8 mouse cellular contexts compared by ENCODE assay signal in the genomic region with DNA sequence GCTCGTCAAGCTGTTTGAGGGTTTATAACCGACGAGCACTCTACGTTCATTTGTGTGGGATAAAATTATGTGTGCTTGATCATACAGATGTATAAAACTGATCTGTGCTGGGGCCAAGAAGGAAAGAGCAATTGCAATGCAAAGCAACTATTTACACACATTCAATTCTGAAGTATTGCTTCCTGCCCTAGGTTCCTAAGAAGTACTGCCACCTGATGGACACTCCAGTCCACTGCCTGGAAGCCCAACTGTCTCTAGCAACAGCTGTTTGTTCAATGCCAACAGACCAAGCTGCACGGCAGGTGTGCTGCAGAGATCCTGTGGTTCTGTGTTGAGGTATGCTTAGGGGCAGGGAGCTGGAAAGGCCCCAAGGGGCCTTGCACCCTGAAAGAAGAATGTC.
DNase-seq lines count a peak whose midpoint lies in the region; ATAC-seq and TF ChIP-seq lines count a peak whose summit lies in the region.

No protein-coding gene starts in this region.

- intact Hi-C loops in heart, postnatal 10 days (cut with DNase I) = loop anchor here (2.0 to 5.0 kb wide), 2 partner anchors 216 to 448 kb away; no protein-coding TSS in a partner anchor

- 71% methylated on average over 5 of the region's 5 CpGs for WGBS in cerebellum, adult 2 months
- 74% methylated on average over 5 of the region's 5 CpGs for WGBS in midbrain, postnatal 0 days
- 72% methylated on average over 5 of the region's 5 CpGs for WGBS in midbrain, embryonic 13.5 days

- peaks cover 21% of the 10 kb centered on the region for H3K36me3 ChIP-seq in midbrain, postnatal 0 days (ENCODE audit: insufficient read depth, low read length)
- H3K36me3 ChIP-seq in midbrain, embryonic 13.5 days = peaks cover 9% of the 10 kb centered on the region

- no peak overlapping the region for H3K4me2 ChIP-seq in midbrain, postnatal 0 days (ENCODE audit: low read depth, low read length, poor library complexity, severe bottlenecking)
- H3K4me2 ChIP-seq in midbrain, embryonic 13.5 days (replicated peaks) = no peak overlapping the region

- H3K9me3 ChIP-seq in midbrain, postnatal 0 days (ENCODE audit: low read length) = no peaks in the 10 kb centered on the region
- no peaks in the 10 kb centered on the region for H3K9me3 ChIP-seq in midbrain, embryonic 13.5 days

- no peak for TF ChIP-seq POLR2A in cerebellum, adult 2 months (IDR thresholded peaks at IDR 0.05; ENCODE audit: borderline replicate concordance, insufficient read depth, low read length)

- peak; percentile 47; the same call in 1 of the 2 replicates for TF ChIP-seq CTCF in cerebellum, adult 2 months (IDR thresholded peaks at IDR 0.05; ENCODE audit: borderline replicate concordance, insufficient read depth, low read depth, low read length)
- peak; percentile 78 for TF ChIP-seq CTCF in midbrain, postnatal 0 days (IDR thresholded peaks at IDR 0.05)

- H3K4me1 ChIP-seq in cerebellum, adult 2 months (ENCODE audit: control insufficient read depth, insufficient read depth, low read length) = no peaks in the 10 kb centered on the region
- no peaks in the 10 kb centered on the region for H3K4me1 ChIP-seq in midbrain, postnatal 0 days (ENCODE audit: insufficient read depth, low read length)
- H3K4me1 ChIP-seq in midbrain, embryonic 13.5 days (replicated peaks) = no peaks in the 10 kb centered on the region

- H3K27me3 ChIP-seq in cerebellum, adult 2 months (ENCODE audit: control insufficient read depth, insufficient read depth, low read length) = no peaks in the 10 kb centered on the region
- H3K27me3 ChIP-seq in midbrain, postnatal 0 days (ENCODE audit: insufficient read depth, low read length) = no peaks in the 10 kb centered on the region
- H3K27me3 ChIP-seq in midbrain, embryonic 13.5 days = no peaks in the 10 kb centered on the region

- no peak for DNase-seq in cerebellum, adult 2 months
- DNase-seq in cerebellum, adult 9-10 months = no peak
- peak; percentile 64 for DNase-seq in midbrain, postnatal 0 days (ENCODE audit: low spot score)
- DNase-seq in heart, postnatal 10 days = peak; percentile 66 to 71
- peak; percentile 74 for DNase-seq in lung, postnatal 10 days
- DNase-seq in yolk sac, embryonic 10.5 days (ENCODE audit: low spot score) = peak; percentile 13
- no peak for DNase-seq in right cerebral cortex, postnatal 25 days

- no peak overlapping the region for H3K9ac ChIP-seq in midbrain, postnatal 0 days (replicated peaks; ENCODE audit: low read length, poor library complexity, severe bottlenecking)
- H3K9ac ChIP-seq in midbrain, embryonic 13.5 days (replicated peaks) = no peak overlapping the region

- no peak for ATAC-seq in midbrain, postnatal 0 days (ENCODE audit: low FRiP score)
- ATAC-seq in midbrain, embryonic 13.5 days = no peak

- H3K27ac ChIP-seq in cerebellum, adult 2 months (ENCODE audit: insufficient read depth, low read length) = no peak overlapping the region
- no peak overlapping the region for H3K27ac ChIP-seq in midbrain, postnatal 0 days (ENCODE audit: low read depth, low read length)
- no peak overlapping the region for H3K27ac ChIP-seq in midbrain, embryonic 13.5 days

- no peak overlapping the region for H3K4me3 ChIP-seq in cerebellum, adult 2 months (replicated peaks; ENCODE audit: insufficient read depth, low read depth, low read length)
- H3K4me3 ChIP-seq in midbrain, postnatal 0 days (ENCODE audit: low read depth, low read length) = no peak overlapping the region
- no peak overlapping the region for H3K4me3 ChIP-seq in midbrain, embryonic 13.5 days (replicated peaks)

Comparison
In these comparisons a context has a peak if more than half of its experiments do, and no peak if none do; other contexts are left out.
1. DNase-seq: peak in midbrain, postnatal 0 days (single experiment), heart, postnatal 10 days (2 of 2), lung, postnatal 10 days (single experiment) and yolk sac, embryonic 10.5 days (single experiment); none in cerebellum, adult 2 months (0 of 2), cerebellum, adult 9-10 months (single experiment) and right cerebral cortex, postnatal 25 days (single experiment).